Mouse (Mus musculus) midbrain, embryonic 16.5 days (tissue): Measurements from ENCODE around the gene Odf3. TPM values are rescaled to one million over a fixed set of nuclear protein-coding genes. Genes with fewer than 3 reads are reported as not detected.

Source experiments
- ATAC-seq: fragments of 200-750 bp; cut with Nextera tagmentation; 2 replicates; pipeline ENCODE4 v1.8.0; 2017; ENCODE audit warnings: moderate TSS enrichment
- H3K27ac ChIP-seq: fragments of 300-500 bp; sonication (generic); 2 replicates; pipeline ENCODE4 v1.5.1; 2014; ENCODE audit warnings: mild to moderate bottlenecking, low read length, mixed read lengths
- H3K27me3 ChIP-seq: fragments of 300-500 bp; sonication (generic); 2 replicates; pipeline ENCODE4 v1.6.1; 2014; ENCODE audit warnings: low read depth, low read length, mixed read lengths; ENCODE audit not compliant: control insufficient read depth, insufficient read depth
- H3K36me3 ChIP-seq: fragments of 300-500 bp; sonication (generic); 2 replicates; pipeline ENCODE4 v1.6.1; 2014; ENCODE audit warnings: mild to moderate bottlenecking, low read length, moderate library complexity, mixed read lengths; ENCODE audit not compliant: control insufficient read depth, insufficient read depth
- H3K4me1 ChIP-seq: fragments of 300-500 bp; sonication (generic); 2 replicates; pipeline ENCODE4 v1.6.1; 2014; ENCODE audit warnings: mild to moderate bottlenecking, low read length, mixed read lengths; ENCODE audit not compliant: control insufficient read depth, insufficient read depth
- H3K4me2 ChIP-seq: fragments of 300-500 bp; sonication (generic); 2 replicates; pipeline ENCODE4 v1.6.1; 2014; ENCODE audit warnings: mild to moderate bottlenecking, low read length, mixed read lengths
- H3K4me3 ChIP-seq: fragments of 300-500 bp; sonication (generic); 2 replicates; pipeline ENCODE4 v1.5.1; 2014; ENCODE audit warnings: low read depth, mild to moderate bottlenecking, low read length, moderate library complexity, mixed read lengths
- H3K9ac ChIP-seq: fragments of 300-500 bp; sonication (generic); 2 replicates; pipeline ENCODE4 v1.6.1; 2014; ENCODE audit warnings: low read depth, low read length, mixed read lengths
- H3K9me3 ChIP-seq: fragments of 300-500 bp; sonication (generic); replicated peaks from 2 replicates; pipeline ENCODE4 v1.6.1; 2014; ENCODE audit warnings: mild to moderate bottlenecking, low read length, mixed read lengths; ENCODE audit not compliant: control insufficient read depth, poor library complexity, severe bottlenecking
- WGBS: fragments of 180-500 bp; shearing (Covaris S2); extraction: QIAGEN DNeasy Blood & Tissue Kit; methylation state at CpG from one replicate; pipeline ENCODE4 v1.1.7; 2014; 5-methylcytosine and 5-hydroxymethylcytosine counted together
- polyA plus RNA-seq: library from polyadenylated mRNA; unstranded; fragments of >200 nt; fragmentation: Nextera tagmentation; extraction: Ambion mirVana; gene quantifications from 2 replicates; pipeline ENCODE4 v1.2.1, GENCODE M21; 2015

Gene Odf3
- polyA plus RNA-seq, 1 experiment from 2014 or later: not detected

DNA sequence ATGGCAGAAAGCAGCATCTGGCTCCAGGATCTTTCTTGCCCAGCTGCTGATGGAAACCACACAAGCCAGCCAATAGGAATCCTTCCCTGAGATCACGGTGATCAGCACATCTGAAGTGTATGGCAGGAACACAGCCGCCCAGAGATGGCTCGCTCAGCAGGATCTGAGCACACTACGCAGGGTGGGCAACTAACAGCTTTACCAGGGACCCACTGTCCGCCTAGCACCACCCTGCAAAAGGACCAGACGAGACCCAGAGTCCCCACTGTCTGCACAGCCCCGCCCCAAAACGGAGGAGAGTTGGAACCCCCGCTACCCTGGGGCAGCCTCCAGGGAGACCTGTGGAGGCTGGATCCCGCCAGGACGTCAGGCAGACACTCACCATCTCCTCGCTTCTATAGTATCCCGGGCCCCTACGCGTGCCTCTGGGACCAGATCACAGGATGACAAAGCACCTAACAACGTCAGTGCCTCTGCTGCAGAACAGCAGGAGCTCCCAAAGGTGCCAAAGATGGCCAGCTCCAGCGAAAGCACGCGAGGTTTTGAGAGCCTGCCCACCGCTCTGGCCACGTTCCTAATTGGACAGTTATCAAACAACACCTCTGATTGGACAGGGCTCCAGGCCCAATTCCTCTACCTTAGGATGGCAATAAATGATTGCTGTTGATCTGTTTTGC lies 25.8 kb upstream of the Odf3 start, which contains the start of gene Zfp941:
Gene Zfp941 (minus strand): TSS at position 526 of the 677 bp plus-strand sequence.
- no peaks in the 10 kb centered on the region for H3K27me3 ChIP-seq
- H3K9ac ChIP-seq: peak within 1 kb of the TSS; percentile 89
- no peaks in the 10 kb centered on the region for H3K9me3 ChIP-seq
- H3K4me3 ChIP-seq: peak within 1 kb of the TSS; percentile 74
- H3K36me3 ChIP-seq: peaks cover 2% of the 10 kb centered on the region; the same call in 1 of the 2 replicates
- peak within 1 kb of the TSS; percentile 69 for H3K4me2 ChIP-seq
- WGBS: under 1% methylated on average over 21 of the region's 21 CpGs
- H3K4me1 ChIP-seq: peaks cover 17% of the 10 kb centered on the region
- H3K27ac ChIP-seq: peak within 1 kb of the TSS; percentile 98
- peak; percentile 94 for ATAC-seq

DNA sequence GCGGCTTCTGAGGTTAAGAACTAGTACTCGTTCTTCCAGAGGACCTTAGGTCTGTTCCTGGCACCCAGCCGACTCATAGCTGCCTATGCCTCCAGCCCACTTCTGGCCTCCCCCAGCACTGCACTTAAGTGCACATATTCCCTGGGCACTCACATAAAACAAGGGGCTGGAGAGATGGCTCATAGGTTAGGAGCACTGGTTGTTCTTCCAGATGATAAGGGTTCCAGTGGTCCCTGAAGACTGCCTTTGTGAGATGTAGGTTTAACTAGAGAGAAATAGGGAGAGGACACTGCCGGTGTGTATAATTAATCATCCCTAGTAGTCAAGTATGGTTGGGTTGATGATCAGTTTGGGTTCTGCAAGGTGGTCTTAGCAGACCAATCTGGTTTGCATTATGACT lies 24.9 kb upstream of the Odf3 start:
- Histone ChIP-seq H3K9ac (no peak overlapping the region), H3K4me1 (peaks cover 11% of the 10 kb centered on the region), H3K27me3 (no peaks in the 10 kb centered on the region), H3K27ac (no peak overlapping the region), H3K9me3 (no peaks in the 10 kb centered on the region), H3K36me3 (peaks cover 2% of the 10 kb centered on the region; the same call in 1 of the 2 replicates), H3K4me2 (no peak overlapping the region), H3K4me3 (no peak overlapping the region)
- 94% methylated on average over 4 of the region's 4 CpGs for WGBS
- ATAC-seq: no peak

- Histone ChIP-seq H3K27me3 (no peaks in the 10 kb centered on the region), H3K4me2 (no peak overlapping the region)
Observed at GRCm38 (mm10) chr7:140828171-140828881, 19.3 kb upstream of the Odf3 start.

GRCm38 (mm10) chr7:140831447-140831846 lies 16.2 kb upstream of the Odf3 start:
- H3K4me3 ChIP-seq: no peak overlapping the region
- no peak overlapping the region for H3K9ac ChIP-seq

More at GRCm38 (mm10) chr7:140828171-140828881, 19.3 kb upstream of the Odf3 start:
- peak; percentile 73; the same call in 1 of the 2 replicates for ATAC-seq
- 42% methylated on average over 8 of the region's 8 CpGs for WGBS
- H3K36me3 ChIP-seq: no peaks in the 10 kb centered on the region
- no peak overlapping the region for H3K27ac ChIP-seq
- no peaks in the 10 kb centered on the region for H3K4me1 ChIP-seq
- H3K9ac ChIP-seq: no peak overlapping the region
- H3K4me3 ChIP-seq: no peak overlapping the region
- H3K9me3 ChIP-seq: no peaks in the 10 kb centered on the region

GRCm38 (mm10) chr7:140833341-140833740 lies 14.3 kb upstream of the Odf3 start:
- no peak for ATAC-seq
- no peak overlapping the region for H3K27ac ChIP-seq
- no peaks in the 10 kb centered on the region for H3K27me3 ChIP-seq
- no peak overlapping the region for H3K9ac ChIP-seq
- 83% methylated on average over 4 of the region's 4 CpGs for WGBS
- no peak overlapping the region for H3K4me3 ChIP-seq
- H3K9me3 ChIP-seq: no peaks in the 10 kb centered on the region
- H3K4me1 ChIP-seq: no peaks in the 10 kb centered on the region
- H3K36me3 ChIP-seq: no peaks in the 10 kb centered on the region
- H3K4me2 ChIP-seq: no peak overlapping the region

More at GRCm38 (mm10) chr7:140831447-140831846, 16.2 kb upstream of the Odf3 start:
- no peaks in the 10 kb centered on the region for H3K4me1 ChIP-seq
- ATAC-seq: no peak
- H3K27ac ChIP-seq: no peak overlapping the region
- WGBS: 73% methylated on average over 6 of the region's 6 CpGs
- no peaks in the 10 kb centered on the region for H3K27me3 ChIP-seq
- no peaks in the 10 kb centered on the region for H3K36me3 ChIP-seq
- no peaks in the 10 kb centered on the region for H3K9me3 ChIP-seq
- H3K4me2 ChIP-seq: no peak overlapping the region

- Histone ChIP-seq H3K36me3 (no peaks in the 10 kb centered on the region), H3K9me3 (no peaks in the 10 kb centered on the region), H3K27ac (no peak within 1 kb of the TSS), H3K27me3 (no peaks in the 10 kb centered on the region), H3K9ac (no peak within 1 kb of the TSS), H3K4me2 (no peak within 1 kb of the TSS), H3K4me1 (no peaks in the 10 kb centered on the region), H3K4me3 (no peak within 1 kb of the TSS)
- WGBS: 48% methylated on average over 20 of the region's 20 CpGs
- ATAC-seq: no peak
Observed at GRCm38 (mm10) chr7:140834968-140835757, 12.4 kb upstream of the Odf3 start, which contains the start of gene Urah. Gene Urah (plus strand): TSS chr7:140835018.

GRCm38 (mm10) chr7:140835758-140836087 lies 11.9 kb upstream of the Odf3 start:
- Histone ChIP-seq H3K4me3 (no peak overlapping the region), H3K4me1 (no peaks in the 10 kb centered on the region), H3K9ac (no peak overlapping the region), H3K4me2 (no peak overlapping the region), H3K36me3 (no peaks in the 10 kb centered on the region), H3K9me3 (no peaks in the 10 kb centered on the region), H3K27ac (no peak overlapping the region), H3K27me3 (peaks cover 1% of the 10 kb centered on the region; the same call in 1 of the 2 replicates)
- no peak for ATAC-seq
- 89% methylated on average over 2 of the region's 2 CpGs for WGBS

GRCm38 (mm10) chr7:140836243-140837115 lies 11.1 kb upstream of the Odf3 start:
- Histone ChIP-seq H3K4me2 (no peak overlapping the region), H3K9me3 (no peaks in the 10 kb centered on the region), H3K36me3 (no peaks in the 10 kb centered on the region), H3K4me3 (no peak overlapping the region), H3K27me3 (peaks cover 4% of the 10 kb centered on the region), H3K4me1 (no peaks in the 10 kb centered on the region), H3K27ac (no peak overlapping the region), H3K9ac (no peak overlapping the region)
- 83% methylated on average over 9 of the region's 9 CpGs for WGBS
- ATAC-seq: no peak
